Mouse (Mus musculus): ENCODE results near the gene 2810006K23Rik.

DNA sequence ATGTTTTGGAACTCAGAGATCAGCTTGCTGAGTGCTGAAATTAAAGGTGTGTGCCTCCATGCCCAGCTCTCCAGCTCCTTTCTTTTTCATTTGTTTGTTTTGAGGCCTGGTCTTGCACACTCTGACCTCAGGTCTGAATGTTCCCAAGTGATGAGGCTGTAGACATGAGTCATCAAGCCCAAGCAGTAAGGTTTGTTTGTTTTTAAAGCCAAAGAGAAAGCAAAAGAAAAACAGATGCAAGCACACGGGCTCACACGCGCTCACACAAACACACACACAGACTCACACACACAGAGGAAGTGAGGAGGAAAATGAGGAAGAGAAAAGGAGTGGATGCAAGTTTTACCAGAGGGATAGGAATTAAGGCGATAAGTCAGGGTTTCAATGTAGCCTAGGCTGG is 49.3 kb downstream of the 2810006K23Rik start:
- TF ChIP-seq CTCF (IDR thresholded peaks at IDR 0.05 in 2 of 3, conservative IDR thresholded peaks at IDR 0.05 in 1 of 3; ENCODE audit: control insufficient read depth in 1 of 3, insufficient read depth in 1 of 3, low read depth in 2 of 3, low read length in 3 of 3, poor library complexity in 1 of 3, severe bottlenecking in 1 of 3) (no peak), POLR2A (IDR thresholded peaks at IDR 0.05; ENCODE audit: control insufficient read depth in 1 of 2, insufficient read depth in 1 of 2, low read depth in 1 of 2, low read length in 2 of 2, poor library complexity in 1 of 2) (no peak), SMC3 (IDR thresholded peaks at IDR 0.05; ENCODE audit: low read depth, low read length) (no peak), MAZ (IDR thresholded peaks at IDR 0.05; ENCODE audit: low read depth, low read length) (no peak)

All from MEL (cell line).